Mouse (Mus musculus) thymus, adult 2 months (tissue): Measurements from ENCODE around the gene Rgs21.

Source experiments
- CTCF ChIP-seq: fragments of 200-500 bp; IDR thresholded peaks from 2 replicates; pipeline ENCODE4 v1.5.1; 2012; ENCODE audit warnings: mild to moderate bottlenecking, control low read depth, low read length, moderate library complexity, borderline replicate concordance; ENCODE audit not compliant: control insufficient read depth, poor library complexity, insufficient read depth; ENCODE audit errors: extremely low read depth
- POLR2A ChIP-seq: fragments of 200-500 bp; IDR thresholded peaks from 2 replicates; pipeline ENCODE4 v1.6.1; 2012; ENCODE audit warnings: mild to moderate bottlenecking, low read length, control low read depth, moderate library complexity; ENCODE audit not compliant: control insufficient read depth, poor library complexity, insufficient read depth; ENCODE audit errors: extremely low read depth

- TF ChIP-seq CTCF = no peak
- no peak for TF ChIP-seq POLR2A
These were observed 69.4 kb downstream of the Rgs21 start for GRCm38 (mm10) chr1:144498051-144498450.
